Mouse (Mus musculus) CD4-positive, CD25-positive, alpha-beta regulatory T cell (primary cell): Measurements from ENCODE around the gene Tspan12. TPM values are rescaled to one million over a fixed set of nuclear protein-coding genes. Genes with fewer than 3 reads are reported as not detected.

Experiments
- polyA plus RNA-seq: library from polyadenylated mRNA; unstranded; fragments of 100-300 nt; shearing (Covaris generic); gene quantifications from one replicate; pipeline ENCODE4 v1.2.1, GENCODE M21; 2017

Tspan12 gene
- polyA plus RNA-seq = not detected

GRCm38 (mm10) chr6:21852344-21852785 lies at the start of gene Tspan12:
Tspan12 (minus strand) TSS chr6:21852515.

Other genes starting within 250 kb of the Tspan12 start
- 31.0 TPM for gene Ing3, start 97.1 kb upstream of the Tspan12 start, polyA plus RNA-seq
- 0.14 TPM for gene Cped1, start 133.4 kb upstream of the Tspan12 start, polyA plus RNA-seq